Mouse (Mus musculus) embryo, embryonic 10 days (tissue): ENCODE measurements around the gene Gm26661.
A peak's percentile ranks its signal among the peaks of the same experiment; 100 is the strongest.

Experiments
- DNase-seq: peaks from one replicate; pipeline ENCODE4 v3.0.0-alpha.2; 2015; ENCODE audit warnings: low spot score

The Gm26661 gene

DNA sequence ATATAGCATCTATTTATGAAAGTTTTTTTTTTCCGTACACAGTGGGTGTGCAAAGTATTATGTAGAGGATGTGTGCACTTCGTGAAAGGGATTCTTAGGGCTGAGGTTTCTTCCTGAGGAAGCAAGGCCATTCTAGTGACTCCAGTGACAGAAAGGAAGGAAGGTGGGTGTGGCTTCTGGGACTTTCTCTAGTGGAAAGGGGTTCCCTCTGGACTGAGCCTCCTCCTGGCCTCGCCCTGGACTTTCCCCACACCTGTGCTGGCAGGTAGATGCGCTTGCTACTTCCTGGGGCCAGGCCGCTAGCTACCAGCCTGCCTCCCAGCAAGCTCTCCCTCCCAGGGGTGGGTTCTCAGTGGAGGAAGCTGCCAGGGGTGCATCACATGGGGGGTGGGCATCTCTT, 28.1 kb downstream of the Gm26661 start:
- no peak for DNase-seq

DNA sequence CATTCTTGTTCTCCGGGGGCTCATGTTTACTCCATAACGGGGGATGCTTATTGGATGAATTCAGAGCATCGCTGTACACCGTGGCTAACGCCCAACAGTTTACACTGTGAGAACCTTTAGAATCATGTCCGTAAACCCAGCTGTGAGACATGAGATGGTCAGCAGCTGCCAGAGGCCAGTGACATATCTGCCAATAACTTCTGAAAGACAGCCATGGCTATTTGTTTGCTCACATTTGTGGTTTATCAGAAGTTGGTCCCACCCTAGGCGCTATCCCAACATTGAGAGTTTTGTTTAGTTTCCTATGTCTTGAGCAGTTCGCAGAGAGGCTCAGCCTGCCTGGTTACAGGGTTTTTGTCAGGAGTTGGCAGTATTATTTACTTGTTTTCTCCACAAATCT, 30.0 kb downstream of the Gm26661 start:
- no peak for DNase-seq

DNA sequence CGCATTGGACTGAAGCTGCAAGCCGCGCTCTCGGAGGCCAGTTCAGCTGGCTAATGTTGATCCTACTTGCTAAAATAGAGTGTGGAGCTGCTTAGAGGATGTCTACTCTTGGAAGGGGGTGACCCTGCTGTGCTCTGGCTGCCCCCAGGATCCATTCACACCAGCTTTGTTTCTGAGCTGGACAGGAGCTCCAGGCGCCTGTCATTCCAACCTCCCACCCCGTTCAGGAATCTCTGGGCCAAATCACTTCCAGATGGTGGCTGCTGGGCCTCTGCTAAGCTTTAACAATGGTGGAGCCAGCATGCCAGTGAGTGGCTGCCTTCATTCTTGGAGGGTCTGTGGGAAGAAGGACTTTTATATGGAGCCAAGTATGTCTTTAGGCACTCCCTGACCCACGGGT, 31.3 kb downstream of the Gm26661 start:
- DNase-seq, result peak; percentile 89

GRCm38 (mm10) chr14:7824651-7825268, 33.4 kb downstream of the Gm26661 start:
- no peak for DNase-seq

DNA sequence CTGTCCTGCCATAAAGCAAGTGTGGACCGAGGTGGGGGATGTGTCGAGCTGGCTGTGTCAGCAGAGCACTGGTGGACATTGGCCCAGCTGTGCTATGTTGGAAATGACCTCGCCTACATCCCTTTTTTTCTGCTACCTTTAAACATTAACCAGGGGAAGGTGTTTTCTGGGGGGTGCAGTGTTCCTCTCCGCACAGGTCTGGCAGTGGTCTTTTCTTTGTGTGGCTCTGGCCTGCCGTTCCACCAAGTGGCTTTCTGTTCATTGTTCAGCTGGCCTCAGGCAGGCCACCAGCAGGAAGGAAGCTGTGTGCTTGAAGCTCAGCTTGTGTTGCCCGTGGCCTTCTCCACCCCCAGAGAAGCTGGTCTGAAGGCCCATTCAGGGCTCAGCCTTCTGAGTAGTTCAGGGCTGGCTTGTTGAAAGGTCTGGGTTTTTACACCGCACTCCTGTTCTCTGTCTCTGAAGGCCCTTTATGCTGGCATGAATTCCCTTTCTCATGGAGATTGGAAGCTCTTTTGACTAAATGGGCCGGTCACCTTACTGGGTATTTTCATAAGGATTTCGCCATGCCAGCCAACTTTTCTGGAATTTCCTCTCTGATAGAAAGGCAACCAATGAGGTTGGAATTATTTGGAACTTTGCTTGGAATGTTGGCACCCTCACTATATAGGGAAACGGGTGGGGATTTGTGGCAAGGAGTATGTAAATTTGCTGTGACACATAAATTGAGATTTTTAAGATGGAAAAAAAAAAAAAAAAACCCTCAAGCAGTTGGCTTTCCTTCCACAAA, 35.0 kb downstream of the Gm26661 start:
- peak; percentile 37 for DNase-seq

DNA sequence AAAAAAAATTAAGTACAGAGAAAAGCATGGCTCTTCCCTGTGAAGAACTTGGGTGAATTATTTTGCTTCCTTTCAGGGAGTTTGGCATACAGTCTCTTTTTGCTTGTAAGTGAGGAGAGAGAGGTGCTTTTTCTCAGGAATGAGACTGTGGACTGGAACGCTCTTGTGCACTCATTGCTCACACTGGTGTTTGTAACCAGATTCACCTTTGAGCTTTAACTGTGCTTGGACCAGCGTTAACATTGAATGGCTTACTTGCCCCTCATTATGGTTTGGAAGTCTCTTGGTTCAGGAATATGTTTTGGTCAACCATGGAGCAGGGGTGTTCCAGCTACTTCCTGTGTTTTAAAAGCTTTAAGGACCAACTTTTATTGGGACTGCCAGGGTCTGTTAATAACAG, 37.8 kb downstream of the Gm26661 start:
- no peak for DNase-seq

- DNase-seq, result no peak
These were observed 40.5 kb downstream of the Gm26661 start for GRCm38 (mm10) chr14:7831770-7832439.

DNA sequence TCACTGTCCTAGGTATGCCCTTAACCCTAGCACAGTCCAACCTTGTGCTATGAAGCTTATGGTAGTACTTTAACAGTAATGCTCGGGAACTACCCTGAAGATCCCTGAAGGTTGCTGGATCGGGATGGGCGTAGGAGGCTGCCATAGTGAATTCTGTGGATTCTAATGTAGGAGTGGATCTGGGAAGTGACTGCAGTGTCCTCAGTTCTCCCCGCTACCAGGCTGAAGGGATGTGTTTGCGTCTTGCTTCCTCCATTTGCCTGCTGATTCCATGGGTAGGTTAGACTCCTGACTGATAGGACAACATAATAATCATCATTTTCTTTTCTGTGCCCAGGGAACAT, 41.0 kb downstream of the Gm26661 start:
- no peak for DNase-seq

DNA sequence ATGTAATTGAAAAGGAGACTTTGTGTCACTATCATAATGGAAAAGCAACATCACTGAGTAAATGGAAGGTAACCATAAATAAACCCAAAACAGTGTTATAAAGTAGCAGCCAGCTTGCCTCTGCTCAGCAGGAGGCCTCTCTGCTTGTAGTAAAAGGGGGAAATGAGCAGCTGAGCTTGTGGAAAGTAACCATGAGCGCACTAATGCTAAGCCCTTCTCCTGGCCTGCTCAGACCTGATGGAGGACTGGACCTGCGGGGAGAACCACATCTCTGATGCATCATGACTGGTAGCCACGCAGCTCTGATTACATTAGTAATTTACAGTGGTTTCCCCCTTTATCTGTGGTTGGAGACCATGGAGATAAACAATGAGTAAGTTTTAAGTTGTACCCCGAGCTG, 42.1 kb downstream of the Gm26661 start:
- no peak for DNase-seq

GRCm38 (mm10) chr14:7838564-7839089, 47.2 kb downstream of the Gm26661 start:
- no peak for DNase-seq

- no peak for DNase-seq
These were observed 48.6 kb downstream of the Gm26661 start for GRCm38 (mm10) chr14:7839950-7840514.
